Mouse (Mus musculus): ENCODE data around the gene Gm44790. TPM values are rescaled to one million over a fixed set of nuclear protein-coding genes. Genes with fewer than 3 reads are reported as not detected.

Gene Gm44790
- polyA plus RNA-seq, 1 experiment from 2014 or later: 0.68 TPM

DNA sequence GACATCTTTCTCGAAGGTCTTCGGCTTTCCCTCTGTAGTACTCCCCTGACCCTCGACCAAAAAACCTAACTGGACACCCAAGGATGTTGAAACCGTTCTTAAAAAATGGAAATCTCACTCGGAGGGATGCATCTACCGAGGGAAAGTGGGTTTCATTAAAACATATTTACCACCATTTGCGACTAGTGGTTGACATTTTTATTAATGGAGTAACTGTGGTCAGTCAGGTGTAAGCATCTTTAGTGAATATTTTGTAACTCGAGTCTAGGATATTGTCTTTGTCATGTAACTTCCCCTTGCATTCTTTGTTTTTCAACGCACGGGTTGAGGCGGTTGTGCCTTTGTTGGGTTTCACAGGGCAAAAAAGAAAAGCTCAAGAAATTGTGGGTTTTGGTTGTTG, 21.5 kb upstream of the Gm44790 start:
- ATAC-seq (ENCODE audit: low FRiP score, low read depth): no peak
- no peaks in the 10 kb centered on the region for H3K9me3 ChIP-seq
- 0 out of 2 replicates have a peak, but pooled peaks cover 4% of the 10 kb centered on the region for H3K27me3 ChIP-seq
- H3K4me2 ChIP-seq (replicated peaks): peak overlapping the region; percentile 74
- H3K27ac ChIP-seq (replicated peaks): peak overlapping the region; percentile 100
- peak overlapping the region; percentile 87 for H3K4me3 ChIP-seq
- H3K9ac ChIP-seq (replicated peaks): peak overlapping the region; percentile 98
- peaks cover 10% of the 10 kb centered on the region; the same call in 1 of the 2 replicates for H3K36me3 ChIP-seq
- WGBS: under 1% methylated on average over 11 of the region's 11 CpGs
- peaks cover 16% of the 10 kb centered on the region for H3K4me1 ChIP-seq

DNA sequence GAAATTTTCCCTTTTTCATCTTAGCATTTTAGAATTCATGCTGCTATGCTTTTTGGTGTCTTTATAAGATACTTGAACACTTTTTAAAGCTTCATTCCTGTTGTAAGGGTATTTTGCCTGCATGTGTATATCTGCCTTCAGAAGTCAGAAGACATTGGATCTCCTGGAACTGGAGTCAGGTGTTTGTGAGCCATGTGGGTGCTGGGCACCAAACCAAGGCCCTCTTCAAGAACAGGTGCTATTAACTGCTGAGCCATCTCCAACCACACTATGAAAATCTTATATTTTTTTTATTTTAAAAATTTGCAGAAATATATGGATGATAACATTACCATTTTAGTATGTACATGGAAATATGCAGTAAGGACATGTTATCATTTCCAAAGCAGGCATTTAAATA, 20.2 kb upstream of the Gm44790 start:
- H3K4me2 ChIP-seq (replicated peaks): peak overlapping the region; percentile 74
- H3K27me3 ChIP-seq: no peaks in the 10 kb centered on the region
- no peak overlapping the region for H3K27ac ChIP-seq (replicated peaks)
- H3K4me3 ChIP-seq: peak overlapping the region; percentile 30
- peak overlapping the region; percentile 39; the same call in 1 of the 2 replicates for H3K9ac ChIP-seq (replicated peaks)
- H3K36me3 ChIP-seq: peaks cover 10% of the 10 kb centered on the region; the same call in 1 of the 2 replicates
- H3K4me1 ChIP-seq: peaks cover 13% of the 10 kb centered on the region
- H3K9me3 ChIP-seq: no peaks in the 10 kb centered on the region
- ATAC-seq (ENCODE audit: low FRiP score, low read depth): no peak

DNA sequence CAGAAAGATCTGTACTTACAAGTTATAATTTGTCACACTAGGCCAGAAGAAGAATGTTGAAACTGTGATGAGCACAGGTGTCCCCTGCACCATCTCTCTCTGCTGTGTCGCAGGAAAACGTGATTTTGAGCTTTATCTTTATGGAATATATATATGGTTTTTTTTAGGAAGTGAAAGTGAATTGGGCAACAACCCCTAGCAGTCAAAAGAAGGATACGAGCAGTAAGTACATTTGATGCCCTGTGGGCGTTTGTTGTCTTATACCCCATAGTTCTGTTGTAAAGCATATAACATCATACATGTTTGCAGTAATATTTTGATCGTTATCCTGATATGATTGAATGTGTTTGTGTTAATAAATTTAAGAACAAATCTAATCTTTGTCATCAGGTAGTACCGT, 7.7 kb upstream of the Gm44790 start:
- no peak overlapping the region for H3K9ac ChIP-seq (replicated peaks)
- no peaks in the 10 kb centered on the region for H3K27me3 ChIP-seq
- H3K27ac ChIP-seq (replicated peaks): no peak overlapping the region
- H3K4me3 ChIP-seq: no peak overlapping the region
- peaks cover 84% of the 10 kb centered on the region for H3K36me3 ChIP-seq
- H3K4me2 ChIP-seq (replicated peaks): no peak overlapping the region
- 94% methylated on average over 6 of the region's 6 CpGs for WGBS
- H3K4me1 ChIP-seq: no peaks in the 10 kb centered on the region
- no peaks in the 10 kb centered on the region for H3K9me3 ChIP-seq
- no peak for ATAC-seq (ENCODE audit: low FRiP score, low read depth)

DNA sequence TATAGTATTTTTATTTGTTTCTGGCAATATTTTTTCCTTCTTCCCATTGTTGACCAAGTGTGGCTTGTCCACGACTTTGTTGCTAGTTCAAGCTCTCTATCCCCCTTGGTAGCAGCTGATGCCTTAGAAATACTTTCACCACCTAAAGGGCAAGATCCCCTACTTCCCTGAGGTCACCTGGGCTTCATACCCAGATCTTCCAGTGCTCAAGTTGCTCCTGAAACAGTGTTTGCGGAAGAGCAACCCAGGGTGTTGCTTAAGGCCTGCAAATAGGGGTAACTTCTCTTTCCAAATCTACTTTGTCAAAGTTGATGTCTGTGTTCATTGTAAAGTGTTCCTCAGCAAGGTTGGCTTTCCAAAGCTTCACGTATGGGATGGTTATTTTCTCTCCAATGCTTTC, 7.2 kb upstream of the Gm44790 start:
- WGBS: 96% methylated on average over 3 of the region's 3 CpGs
- Histone ChIP-seq H3K4me1 (no peaks in the 10 kb centered on the region), H3K4me3 (no peak overlapping the region), H3K4me2 (replicated peaks) (no peak overlapping the region), H3K36me3 (peaks cover 83% of the 10 kb centered on the region), H3K9me3 (no peaks in the 10 kb centered on the region), H3K27ac (replicated peaks) (no peak overlapping the region), H3K9ac (replicated peaks) (no peak overlapping the region), H3K27me3 (no peaks in the 10 kb centered on the region)
- ATAC-seq (ENCODE audit: low FRiP score, low read depth): no peak

DNA sequence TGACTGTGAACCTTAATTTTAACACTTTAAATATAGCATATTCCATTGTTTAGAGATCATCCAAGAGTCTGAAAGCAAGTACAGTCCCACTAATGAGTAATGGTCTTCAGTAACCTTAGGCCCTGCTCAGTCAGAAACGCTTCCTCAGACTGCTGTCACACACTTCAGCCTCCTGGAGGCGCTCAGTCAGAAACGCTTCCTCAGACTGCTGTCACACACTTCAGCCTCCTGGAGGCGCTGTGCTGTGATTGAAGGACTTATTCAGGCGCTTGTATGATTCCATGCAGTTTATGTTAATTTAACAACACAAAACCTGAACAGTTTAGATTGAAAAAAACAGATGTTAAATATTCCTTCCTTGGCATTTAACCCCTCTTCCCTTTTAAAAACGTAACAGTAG, 6.0 kb upstream of the Gm44790 start:
- Histone ChIP-seq H3K36me3 (peaks cover 85% of the 10 kb centered on the region), H3K27me3 (no peaks in the 10 kb centered on the region), H3K27ac (replicated peaks) (no peak overlapping the region), H3K9ac (replicated peaks) (no peak overlapping the region), H3K4me3 (no peak overlapping the region), H3K4me2 (replicated peaks) (no peak overlapping the region), H3K9me3 (no peaks in the 10 kb centered on the region), H3K4me1 (no peaks in the 10 kb centered on the region)
- ATAC-seq (ENCODE audit: low FRiP score, low read depth): no peak
- WGBS: 76% methylated on average over 6 of the region's 6 CpGs

DNA sequence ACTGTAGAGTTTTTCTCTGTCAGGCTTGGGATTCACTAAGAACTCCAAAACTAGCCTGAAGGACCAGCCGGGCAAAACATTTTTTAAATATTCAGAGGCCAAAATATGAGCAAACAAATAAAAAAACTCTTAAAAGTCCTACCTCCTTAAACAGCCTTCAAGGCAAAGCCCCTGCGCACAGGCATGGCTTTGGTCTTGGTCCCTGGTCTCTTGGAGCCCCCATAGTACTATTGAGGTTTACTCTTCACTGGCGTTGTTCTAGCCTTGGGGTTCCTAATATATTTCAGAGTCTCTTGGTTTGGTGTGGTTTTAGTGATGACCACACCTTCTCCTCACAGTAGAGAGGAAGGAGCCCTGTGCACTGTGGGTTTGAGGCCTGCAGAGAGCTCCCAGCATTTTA, 5.1 kb downstream of the Gm44790 start:
- no peak overlapping the region for H3K4me2 ChIP-seq (replicated peaks)
- H3K9ac ChIP-seq (replicated peaks): no peak overlapping the region
- H3K9me3 ChIP-seq: no peaks in the 10 kb centered on the region
- no peak overlapping the region for H3K4me3 ChIP-seq
- 97% methylated on average over 3 of the region's 3 CpGs for WGBS
- no peaks in the 10 kb centered on the region for H3K27me3 ChIP-seq
- no peaks in the 10 kb centered on the region for H3K4me1 ChIP-seq
- peaks cover 89% of the 10 kb centered on the region for H3K36me3 ChIP-seq
- no peak overlapping the region for H3K27ac ChIP-seq (replicated peaks)
- no peak for ATAC-seq (ENCODE audit: low FRiP score, low read depth)

DNA sequence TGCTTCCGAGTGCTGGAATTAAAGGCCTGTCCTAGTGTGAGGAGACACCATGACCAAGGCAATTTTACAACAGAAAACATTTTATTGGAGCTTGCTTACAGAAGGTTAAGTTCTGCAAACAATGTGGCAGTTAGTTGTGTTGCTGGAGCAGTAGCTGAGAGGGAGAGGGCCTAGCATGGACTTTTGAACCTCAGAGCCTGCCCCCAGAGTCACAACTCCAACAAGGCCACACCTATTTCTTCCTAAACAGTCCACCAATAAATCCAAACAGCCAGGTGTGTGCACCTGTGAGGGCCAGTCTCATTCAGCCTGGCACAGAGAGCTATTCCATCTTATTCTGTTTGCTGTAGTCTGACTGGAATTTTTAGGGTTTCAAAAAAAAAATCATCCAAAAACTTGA, 7.2 kb downstream of the Gm44790 start:
- H3K4me3 ChIP-seq: no peak overlapping the region
- 90% methylated on average over 1 of the region's 1 CpGs for WGBS
- H3K9me3 ChIP-seq: no peaks in the 10 kb centered on the region
- H3K27me3 ChIP-seq: no peaks in the 10 kb centered on the region
- ATAC-seq (ENCODE audit: low FRiP score, low read depth): no peak
- H3K4me2 ChIP-seq (replicated peaks): no peak overlapping the region
- H3K27ac ChIP-seq (replicated peaks): no peak overlapping the region
- peaks cover 71% of the 10 kb centered on the region for H3K36me3 ChIP-seq
- H3K4me1 ChIP-seq: 0 out of 2 replicates have a peak, but pooled peaks cover 2% of the 10 kb centered on the region
- H3K9ac ChIP-seq (replicated peaks): no peak overlapping the region

DNA sequence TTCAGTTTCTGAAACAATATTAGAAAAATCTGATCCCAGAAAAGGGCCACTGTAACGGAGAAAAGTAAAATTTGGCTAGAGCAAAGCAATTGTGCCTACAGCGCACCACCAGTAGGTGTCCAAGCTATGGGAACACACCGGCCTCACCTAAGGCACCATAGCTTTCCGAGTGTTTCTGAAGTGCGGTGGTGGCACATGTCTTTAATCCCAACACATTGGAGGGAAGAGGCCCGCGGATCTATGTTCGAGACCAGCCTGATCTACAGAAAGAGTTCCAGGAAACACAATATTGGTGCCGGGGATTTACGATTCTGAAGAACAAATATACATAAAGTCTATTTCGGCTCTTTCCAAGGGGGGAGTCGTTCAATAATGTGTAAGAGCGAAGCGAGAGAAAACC, 11.3 kb downstream of the Gm44790 start:
- peaks cover 42% of the 10 kb centered on the region for H3K36me3 ChIP-seq

DNA sequence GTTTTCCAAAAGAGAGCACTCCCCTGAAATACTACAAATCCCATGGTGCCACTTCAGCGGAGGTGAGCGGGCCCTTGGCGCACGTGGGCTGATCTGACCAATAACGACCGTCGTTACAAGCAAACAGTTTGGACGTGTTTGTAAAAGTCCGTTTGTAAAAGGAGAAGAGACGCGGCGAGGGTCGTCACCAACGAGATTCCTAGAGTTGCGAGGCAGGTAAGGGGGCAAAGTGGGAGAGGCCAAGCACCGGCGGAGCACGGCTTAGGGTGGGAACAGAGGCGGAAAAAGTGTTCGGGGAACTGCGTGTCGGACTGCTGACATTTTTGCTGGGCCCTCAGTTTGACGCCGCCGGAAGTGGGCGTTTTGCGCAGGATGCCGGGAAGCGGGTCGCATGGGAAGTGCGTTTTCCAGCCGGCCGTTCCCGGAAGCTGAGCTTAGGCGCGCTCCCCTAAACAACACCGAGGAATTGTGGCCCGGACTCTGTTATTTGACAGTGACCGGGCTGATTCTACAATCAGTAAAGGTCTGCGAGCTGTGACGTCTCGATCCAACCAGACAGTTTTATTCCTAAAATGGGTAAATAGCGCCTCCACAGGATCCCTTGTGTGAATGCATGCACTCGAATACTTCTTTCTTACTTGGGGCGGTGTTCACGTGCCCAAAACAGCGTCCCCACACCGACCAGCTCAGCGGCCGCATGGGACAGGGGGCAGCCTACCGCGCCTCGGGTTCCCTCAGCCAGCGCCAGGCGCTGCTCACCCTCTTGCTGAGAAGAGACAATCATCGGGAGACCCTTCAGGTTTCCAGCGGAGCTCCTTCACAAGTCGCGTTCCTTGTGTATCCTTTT, 12.0 kb downstream of the Gm44790 start, which contains the start of gene C87436:
C87436 (plus strand) TSS at position 103 of the 847 bp plus-strand sequence.
- peak within 1 kb of the TSS; percentile 88 for H3K27ac ChIP-seq (replicated peaks)
- H3K9ac ChIP-seq (replicated peaks): peak within 1 kb of the TSS; percentile 76
- WGBS: under 1% methylated on average over 59 of the region's 59 CpGs
- H3K27me3 ChIP-seq: no peaks in the 10 kb centered on the region
- H3K4me3 ChIP-seq: peak within 1 kb of the TSS; percentile 85
- peak; percentile 94 for ATAC-seq (ENCODE audit: low FRiP score, low read depth)
- peak within 1 kb of the TSS; percentile 81 for H3K4me2 ChIP-seq (replicated peaks)
- peaks cover 9% of the 10 kb centered on the region; the same call in 1 of the 2 replicates for H3K4me1 ChIP-seq
- no peaks in the 10 kb centered on the region for H3K9me3 ChIP-seq
- H3K36me3 ChIP-seq: peaks cover 40% of the 10 kb centered on the region

More for the DNA sequence above, 11.3 kb downstream of the Gm44790 start:
- peak overlapping the region; percentile 81 for H3K4me2 ChIP-seq (replicated peaks)
- H3K4me3 ChIP-seq: peak overlapping the region; percentile 85
- H3K9ac ChIP-seq (replicated peaks): peak overlapping the region; percentile 76
- H3K4me1 ChIP-seq: peaks cover 9% of the 10 kb centered on the region; the same call in 1 of the 2 replicates
- peak; percentile 27; the same call in 1 of the 2 replicates for ATAC-seq (ENCODE audit: low FRiP score, low read depth)
- WGBS: 1% methylated on average over 14 of the region's 14 CpGs
- H3K27me3 ChIP-seq: no peaks in the 10 kb centered on the region
- no peaks in the 10 kb centered on the region for H3K9me3 ChIP-seq
- peak overlapping the region; percentile 88 for H3K27ac ChIP-seq (replicated peaks)

DNA sequence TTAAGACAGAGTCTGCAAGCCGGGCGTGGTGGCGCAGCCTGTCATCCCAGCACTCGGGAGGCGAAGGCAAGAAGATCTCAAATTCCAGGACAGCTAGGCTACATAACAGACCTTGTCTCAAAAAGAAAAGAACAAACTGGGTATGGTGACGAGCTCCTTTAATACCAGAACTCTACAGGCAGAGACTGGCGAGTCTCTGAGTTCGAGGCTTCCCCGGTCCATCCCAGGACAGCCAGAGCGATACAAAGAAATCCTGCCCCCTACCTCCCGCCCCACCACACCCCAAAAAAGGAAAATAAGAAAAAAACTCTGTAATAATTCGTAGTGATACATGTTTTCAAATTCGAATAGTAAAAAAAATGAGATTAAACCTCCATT, 12.7 kb downstream of the Gm44790 start:
- ATAC-seq (ENCODE audit: low FRiP score, low read depth): no peak
- WGBS: 5% methylated on average over 13 of the region's 13 CpGs
- H3K27me3 ChIP-seq: no peaks in the 10 kb centered on the region
- no peaks in the 10 kb centered on the region for H3K9me3 ChIP-seq
- peak overlapping the region; percentile 88 for H3K27ac ChIP-seq (replicated peaks)
- peak overlapping the region; percentile 81 for H3K4me2 ChIP-seq (replicated peaks)
- H3K36me3 ChIP-seq: peaks cover 40% of the 10 kb centered on the region
- peak overlapping the region; percentile 76 for H3K9ac ChIP-seq (replicated peaks)
- H3K4me1 ChIP-seq: peaks cover 9% of the 10 kb centered on the region; the same call in 1 of the 2 replicates
- H3K4me3 ChIP-seq: peak overlapping the region; percentile 85

DNA sequence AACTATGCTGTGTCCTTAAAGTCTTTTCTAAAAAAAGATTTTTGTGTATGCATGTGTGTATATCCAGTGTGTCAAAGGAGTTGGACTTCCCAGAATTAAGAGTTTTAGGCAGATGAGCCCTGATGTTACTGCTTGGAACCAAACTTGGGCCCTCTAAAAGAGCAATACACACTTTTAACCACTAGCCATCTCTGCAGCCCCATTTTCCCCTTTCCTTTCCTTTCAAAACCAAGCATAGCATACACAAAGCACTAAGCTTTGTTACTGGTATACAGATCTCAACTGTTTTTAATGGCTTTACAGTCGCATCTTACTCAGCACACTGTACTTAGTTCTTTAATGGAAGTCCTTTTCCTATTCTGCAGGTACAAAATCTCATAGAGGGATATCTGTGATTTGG, 13.1 kb downstream of the Gm44790 start:
- no peak for ATAC-seq (ENCODE audit: low FRiP score, low read depth)
- H3K27me3 ChIP-seq: no peaks in the 10 kb centered on the region
- no peak overlapping the region for H3K27ac ChIP-seq (replicated peaks)
- H3K4me3 ChIP-seq: peak overlapping the region; percentile 85
- H3K9me3 ChIP-seq: no peaks in the 10 kb centered on the region
- H3K4me1 ChIP-seq: peaks cover 9% of the 10 kb centered on the region; the same call in 1 of the 2 replicates
- H3K4me2 ChIP-seq (replicated peaks): peak overlapping the region; percentile 81
- peak overlapping the region; percentile 76; the same call in 1 of the 2 replicates for H3K9ac ChIP-seq (replicated peaks)
- 93% methylated on average over 1 of the region's 1 CpGs for WGBS
- H3K36me3 ChIP-seq: peaks cover 40% of the 10 kb centered on the region

DNA sequence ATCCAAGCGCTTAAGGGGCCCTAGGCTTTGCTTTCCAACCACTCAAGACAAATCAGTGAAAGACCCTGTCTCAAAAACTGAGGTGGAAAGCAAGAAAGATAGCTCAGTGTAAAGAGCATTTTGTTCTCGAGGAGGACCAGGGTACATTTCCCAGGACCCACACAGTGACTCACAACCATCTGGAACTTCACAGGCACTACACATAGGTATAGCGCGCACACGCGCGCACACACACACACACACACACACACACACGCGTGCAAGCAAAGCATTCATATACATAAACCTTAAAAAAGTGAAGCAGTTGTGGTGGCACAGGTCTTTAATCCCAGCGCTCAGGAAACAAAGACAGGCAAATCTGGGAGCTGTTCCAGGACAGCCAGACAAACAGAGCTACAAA, 15.1 kb downstream of the Gm44790 start:
- Histone ChIP-seq H3K9ac (replicated peaks) (no peak overlapping the region), H3K27ac (replicated peaks) (no peak overlapping the region), H3K4me1 (peaks cover 9% of the 10 kb centered on the region; the same call in 1 of the 2 replicates), H3K27me3 (no peaks in the 10 kb centered on the region), H3K4me3 (no peak overlapping the region), H3K4me2 (replicated peaks) (no peak overlapping the region), H3K9me3 (no peaks in the 10 kb centered on the region), H3K36me3 (peaks cover 35% of the 10 kb centered on the region)
- WGBS: 94% methylated on average over 10 of the region's 10 CpGs
- ATAC-seq (ENCODE audit: low FRiP score, low read depth): no peak
